Mouse (Mus musculus) monocyte, adult 5-6 weeks (primary cell): ENCODE results near the gene Sde2. TPM values are rescaled to one million over a fixed set of nuclear protein-coding genes. Genes with fewer than 3 reads are reported as not detected.

Experiments
- ATAC-seq: fragments of 153-309, 156-312 bp; replicated peaks from 2 replicates; pipeline ENCODE4 v1.8.0; 2017; ENCODE audit warnings: mild to moderate bottlenecking; ENCODE audit not compliant: low TSS enrichment, insufficient number of reproducible peaks, severe bottlenecking, poor library complexity, low FRiP score
- total RNA-seq: library from RNA; stranded (forward); fragments of 200-1000, 200-491, 200-594 nt; gene quantifications from 3 replicates; pipeline ENCODE4 v1.2.3, GENCODE M21; 2017

Sde2 gene
- total RNA-seq, 1 experiment from 2014 or later, result 50.4 TPM

DNA sequence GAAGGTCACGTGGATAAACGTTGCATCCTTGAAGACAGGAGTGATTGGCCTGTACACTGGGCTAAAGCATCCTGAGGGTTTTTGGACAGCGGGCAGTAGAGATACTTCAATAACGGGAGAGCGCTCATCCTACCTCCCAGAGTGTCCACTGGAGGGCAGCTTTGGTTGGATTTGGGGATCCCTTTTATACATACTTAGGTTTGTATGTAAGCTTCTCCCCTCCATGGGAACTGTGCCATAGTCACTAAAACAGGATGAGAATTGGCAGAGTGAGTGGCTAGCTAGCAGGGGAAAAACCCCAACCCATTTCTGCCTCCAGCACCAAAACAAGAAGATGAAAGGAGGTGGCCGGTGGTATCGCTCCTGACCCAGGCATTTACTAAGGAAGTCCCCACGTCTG, 60.2 kb downstream of the Sde2 start:
- ATAC-seq, result no peak

GRCm38 (mm10) chr1:180911653-180912287, 60.8 kb downstream of the Sde2 start:
- no peak; the same call in 1 of the 2 replicates for ATAC-seq

GRCm38 (mm10) chr1:180912792-180913191, 61.9 kb downstream of the Sde2 start:
- ATAC-seq, result no peak

- no peak for ATAC-seq
Observed at GRCm38 (mm10) chr1:180913797-180914196, 62.9 kb downstream of the Sde2 start.

DNA sequence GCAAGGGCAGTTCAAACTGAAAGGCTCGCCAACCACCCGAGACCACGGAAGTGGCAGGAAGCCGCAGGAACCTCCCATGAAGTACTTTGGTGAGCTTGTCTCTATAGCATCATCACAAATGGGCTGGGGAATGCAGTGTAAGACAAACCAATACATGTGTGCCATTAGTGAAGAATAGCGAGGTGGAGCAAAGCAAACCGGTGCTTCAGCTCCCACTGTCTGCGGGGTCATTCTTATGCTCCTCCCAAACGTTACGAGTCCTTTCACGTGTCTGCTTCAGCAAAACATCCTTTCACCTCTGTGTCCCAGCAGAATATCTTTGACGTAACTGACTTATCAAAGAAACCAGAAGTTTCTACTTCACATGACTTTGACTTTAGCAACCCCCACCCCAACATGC, 65.5 kb downstream of the Sde2 start:
- ATAC-seq, result no peak

- ATAC-seq, result no peak
Observed at GRCm38 (mm10) chr1:180917053-180917452, 66.1 kb downstream of the Sde2 start.

Other genes with a start within 250 kb of the Sde2 start
- 9.1 to 17.9 TPM (median 14.8 TPM) in 3 replicates for gene Lin9, start 210.0 kb upstream of the Sde2 start, total RNA-seq
- gene Mixl1, start 154.1 kb upstream of the Sde2 start, total RNA-seq, result not detected in 3 replicates
- 77.8 to 90.1 TPM (median 79.8 TPM) in 3 replicates for gene Acbd3, start 125.1 kb upstream of the Sde2 start, total RNA-seq
- gene H3f3a, start 37.2 kb upstream of the Sde2 start, total RNA-seq, result 1,440 to 2,544 TPM (median 2,182 TPM) in 3 replicates
- gene Lefty2, start 42.0 kb downstream of the Sde2 start, total RNA-seq, result not detected in 3 replicates
- gene Pycr2, start 53.2 kb downstream of the Sde2 start, total RNA-seq, result 12.9 to 16.2 TPM (median 14.3 TPM) in 3 replicates
- not detected in 3 replicates for gene Lefty1, start 83.9 kb downstream of the Sde2 start, total RNA-seq
- 15.0 to 24.1 TPM (median 17.4 TPM) in 3 replicates for gene Tmem63a, start 91.2 kb downstream of the Sde2 start, total RNA-seq
- 7.0 to 10.9 TPM (median 8.9 TPM) in 3 replicates for gene Ephx1, start 169.8 kb downstream of the Sde2 start, total RNA-seq
- not detected in 3 replicates for gene 9130409I23Rik, start 200.1 kb downstream of the Sde2 start, total RNA-seq